Mouse (Mus musculus) hindbrain, embryonic 10.5 days (tissue): Measurements from ENCODE around the gene 4931428L18Rik. TPM values are rescaled to one million over a fixed set of nuclear protein-coding genes. Genes with fewer than 3 reads are reported as not detected.

Experiments
- DNase-seq: peaks from one replicate; pipeline ENCODE4 v3.0.0-alpha.2; 2017; ENCODE audit warnings: low spot score
- H3K27ac ChIP-seq: fragments of 300-500 bp; sonication (generic); 2 replicates; pipeline ENCODE4 v1.5.1; 2016; ENCODE audit warnings: mild to moderate bottlenecking, moderate library complexity
- H3K27me3 ChIP-seq: fragments of 300-500 bp; sonication (generic); 2 replicates; pipeline ENCODE4 v1.6.1; 2016; ENCODE audit warnings: mild to moderate bottlenecking; ENCODE audit not compliant: poor library complexity, insufficient read depth, severe bottlenecking
- H3K36me3 ChIP-seq: fragments of 300-500 bp; sonication (generic); 2 replicates; pipeline ENCODE4 v1.6.1; 2016; ENCODE audit warnings: mild to moderate bottlenecking, moderate library complexity
- H3K4me1 ChIP-seq: fragments of 300-500 bp; sonication (generic); replicated peaks from 2 replicates; pipeline ENCODE4 v1.6.1; 2016; ENCODE audit warnings: mild to moderate bottlenecking
- H3K4me3 ChIP-seq: fragments of 300-500 bp; sonication (generic); 2 replicates; pipeline ENCODE4 v1.5.1; 2016; ENCODE audit warnings: mild to moderate bottlenecking, moderate library complexity
- H3K9me3 ChIP-seq: fragments of 300-500 bp; sonication (generic); 2 replicates; pipeline ENCODE4 v1.6.1; 2016; ENCODE audit warnings: mild to moderate bottlenecking, moderate library complexity
- WGBS: fragments of 180-500 bp; shearing (Covaris S2); methylation state at CpG from one replicate; pipeline ENCODE4 v1.1.7; 2016; 5-methylcytosine and 5-hydroxymethylcytosine counted together
- polyA plus RNA-seq: library from polyadenylated mRNA; unstranded; fragments of >200 nt; fragmentation: Nextera tagmentation; extraction: Ambion mirVana; gene quantifications from 2 replicates; pipeline ENCODE4 v1.2.1, GENCODE M21; 2016

Gene 4931428L18Rik
- polyA plus RNA-seq, 1 experiment from 2014 or later: not detected

DNA sequence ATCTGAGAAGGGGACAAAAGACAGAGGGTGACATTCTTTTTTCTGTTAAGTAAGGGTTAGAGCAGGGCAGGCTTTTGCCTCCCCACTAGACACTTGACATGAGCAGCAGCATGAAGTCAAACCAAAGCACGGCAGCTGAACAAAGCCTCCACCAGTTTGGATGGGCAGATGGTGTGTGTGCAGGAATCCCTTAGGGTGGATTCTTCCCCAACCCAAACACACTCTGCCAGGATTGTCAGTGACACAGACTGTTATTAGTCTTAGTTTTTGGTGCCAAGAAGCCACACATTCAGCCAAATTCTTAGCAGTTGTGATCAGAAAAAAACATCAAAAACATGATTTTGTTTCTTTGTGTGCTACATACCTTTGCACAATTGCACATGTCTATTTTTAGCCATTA is 44.2 kb downstream of the 4931428L18Rik start:
- no peaks in the 10 kb centered on the region for H3K4me1 ChIP-seq
- WGBS: 54% methylated on average over 1 of the region's 1 CpGs
- no peak overlapping the region for H3K4me3 ChIP-seq
- H3K36me3 ChIP-seq: no peaks in the 10 kb centered on the region
- no peaks in the 10 kb centered on the region for H3K27me3 ChIP-seq
- no peak overlapping the region for H3K27ac ChIP-seq
- DNase-seq: no peak
- no peaks in the 10 kb centered on the region for H3K9me3 ChIP-seq

GRCm38 (mm10) chr1:31176101-31176500 is 46.4 kb downstream of the 4931428L18Rik start, which contains the start of gene Lgsn:
TSS of gene Lgsn (plus strand) at chr1:31176401.
- no peaks in the 10 kb centered on the region for H3K36me3 ChIP-seq
- H3K27me3 ChIP-seq: no peaks in the 10 kb centered on the region
- no peak for DNase-seq
- H3K4me1 ChIP-seq: no peaks in the 10 kb centered on the region
- WGBS: 87% methylated on average over 5 of the region's 5 CpGs
- H3K4me3 ChIP-seq: no peak within 1 kb of the TSS
- no peak within 1 kb of the TSS for H3K27ac ChIP-seq
- H3K9me3 ChIP-seq: no peaks in the 10 kb centered on the region

- Histone ChIP-seq H3K27ac (no peak overlapping the region), H3K4me1 (no peaks in the 10 kb centered on the region), H3K9me3 (no peaks in the 10 kb centered on the region), H3K27me3 (no peaks in the 10 kb centered on the region), H3K4me3 (no peak overlapping the region), H3K36me3 (no peaks in the 10 kb centered on the region)
- no peak for DNase-seq
- 74% methylated on average over 3 of the region's 3 CpGs for WGBS
Measured at GRCm38 (mm10) chr1:31175401-31175800, 47.1 kb downstream of the 4931428L18Rik start.

DNA sequence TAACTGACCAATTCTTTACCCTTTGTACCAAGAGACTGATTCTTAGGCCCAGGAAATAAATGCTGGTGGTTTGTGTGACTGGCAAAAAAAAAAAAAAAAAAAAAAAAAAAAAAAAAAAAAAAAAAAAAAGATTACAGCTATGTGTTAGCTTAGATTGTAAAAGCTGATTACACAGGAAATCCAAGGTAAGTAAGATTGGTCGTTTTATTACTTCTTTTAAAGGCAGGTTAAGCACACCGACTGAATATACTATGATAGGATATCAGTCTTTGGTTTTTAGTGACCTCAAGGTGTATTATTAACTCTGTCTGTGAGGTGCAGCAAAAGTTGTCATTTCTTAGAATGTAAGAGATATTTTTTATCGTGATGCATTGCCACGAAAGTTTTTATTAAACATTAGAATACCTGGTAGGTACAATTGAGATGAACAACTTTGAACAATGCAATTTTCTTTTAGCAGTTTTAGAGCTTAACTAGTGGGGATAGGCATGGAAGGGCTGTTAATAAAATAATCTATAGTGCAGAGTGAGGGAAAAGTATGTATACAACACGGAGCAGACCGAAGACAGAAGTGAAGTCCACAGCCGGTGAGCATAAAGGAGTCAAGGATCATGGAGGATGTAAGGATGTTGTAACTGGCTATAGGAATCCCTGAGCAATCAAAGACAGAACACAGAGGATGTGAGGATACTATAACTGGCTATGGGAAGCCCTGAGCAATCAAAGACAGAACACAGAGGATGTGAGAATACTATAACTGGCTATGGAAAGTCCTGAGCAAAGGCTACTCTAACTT is 57.0 kb downstream of the 4931428L18Rik start:
- H3K27me3 ChIP-seq: no peaks in the 10 kb centered on the region
- H3K36me3 ChIP-seq: no peaks in the 10 kb centered on the region
- no peaks in the 10 kb centered on the region for H3K4me1 ChIP-seq
- H3K27ac ChIP-seq: no peak overlapping the region
- H3K4me3 ChIP-seq: no peak overlapping the region
- DNase-seq: no peak
- 92% methylated on average over 7 of the region's 7 CpGs for WGBS
- H3K9me3 ChIP-seq: no peaks in the 10 kb centered on the region

GRCm38 (mm10) chr1:31164527-31165189 is 57.8 kb downstream of the 4931428L18Rik start:
- WGBS: 85% methylated on average over 18 of the region's 18 CpGs
- no peak for DNase-seq
- Histone ChIP-seq H3K27me3 (no peaks in the 10 kb centered on the region), H3K4me1 (no peaks in the 10 kb centered on the region), H3K27ac (no peak overlapping the region), H3K36me3 (no peaks in the 10 kb centered on the region), H3K4me3 (no peak overlapping the region), H3K9me3 (no peaks in the 10 kb centered on the region)

DNA sequence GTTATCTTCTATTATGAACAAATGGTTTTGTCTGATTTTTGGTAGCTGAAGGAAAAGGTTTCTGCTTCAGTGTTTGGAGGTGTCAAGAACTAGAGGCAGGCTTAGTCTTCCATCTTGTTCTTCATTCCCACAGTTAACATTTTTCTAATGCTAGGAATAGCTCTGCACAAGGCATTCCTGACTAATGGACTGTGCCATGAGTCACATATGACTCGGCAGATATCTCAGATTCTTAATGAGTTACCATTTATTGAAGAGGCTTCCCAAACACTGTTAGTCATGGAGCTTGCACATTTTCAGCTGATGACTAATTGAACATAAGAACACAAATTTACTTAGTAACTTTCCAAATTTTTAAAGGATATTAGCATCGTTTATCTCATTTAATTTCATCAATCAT is 65.6 kb downstream of the 4931428L18Rik start:
- WGBS: 83% methylated on average over 2 of the region's 2 CpGs
- Histone ChIP-seq H3K4me3 (no peak overlapping the region), H3K27me3 (no peaks in the 10 kb centered on the region), H3K36me3 (no peaks in the 10 kb centered on the region), H3K9me3 (no peaks in the 10 kb centered on the region), H3K4me1 (no peaks in the 10 kb centered on the region), H3K27ac (no peak overlapping the region)
- DNase-seq: no peak

GRCm38 (mm10) chr1:31156185-31156584 is 66.3 kb downstream of the 4931428L18Rik start:
- WGBS: 94% methylated on average over 2 of the region's 2 CpGs
- H3K4me1 ChIP-seq: no peaks in the 10 kb centered on the region
- no peak overlapping the region for H3K4me3 ChIP-seq
- H3K9me3 ChIP-seq: no peaks in the 10 kb centered on the region
- DNase-seq: no peak
- H3K36me3 ChIP-seq: no peaks in the 10 kb centered on the region
- H3K27me3 ChIP-seq: no peaks in the 10 kb centered on the region
- no peak overlapping the region for H3K27ac ChIP-seq

- H3K27ac ChIP-seq: no peak overlapping the region
- no peaks in the 10 kb centered on the region for H3K4me1 ChIP-seq
- H3K36me3 ChIP-seq: no peaks in the 10 kb centered on the region
- peak; percentile 27 for DNase-seq
- no peaks in the 10 kb centered on the region for H3K9me3 ChIP-seq
- 33% methylated on average over 7 of the region's 7 CpGs for WGBS
- H3K4me3 ChIP-seq: no peak overlapping the region
- H3K27me3 ChIP-seq: no peaks in the 10 kb centered on the region
Measured at GRCm38 (mm10) chr1:31153793-31154349, 68.6 kb downstream of the 4931428L18Rik start.

- Histone ChIP-seq H3K9me3 (no peaks in the 10 kb centered on the region), H3K27ac (no peak overlapping the region), H3K36me3 (no peaks in the 10 kb centered on the region), H3K27me3 (no peaks in the 10 kb centered on the region), H3K4me1 (no peaks in the 10 kb centered on the region), H3K4me3 (no peak overlapping the region)
- 61% methylated on average over 2 of the region's 2 CpGs for WGBS
- DNase-seq: no peak
Measured at GRCm38 (mm10) chr1:31152799-31153426, 69.6 kb downstream of the 4931428L18Rik start.

DNA sequence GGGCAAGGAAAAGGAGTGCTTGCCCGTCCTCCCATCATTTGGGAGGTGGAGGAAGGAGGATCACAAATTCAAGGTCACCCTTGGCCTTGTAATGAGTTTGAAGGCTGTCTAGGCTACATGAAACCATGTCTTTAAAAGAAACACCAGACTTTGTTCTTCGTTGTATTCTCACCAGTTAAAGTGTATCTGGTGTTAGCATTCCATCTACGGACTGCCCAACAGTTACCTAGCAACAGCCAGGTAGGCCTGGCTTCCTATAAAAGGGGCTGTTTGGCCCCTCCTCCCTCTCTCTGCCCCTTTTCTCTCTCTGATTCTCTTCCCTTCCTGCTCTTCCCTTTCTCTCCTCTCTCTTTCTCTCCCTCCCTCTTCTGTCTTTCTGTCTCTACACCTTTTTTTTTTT is 71.9 kb downstream of the 4931428L18Rik start:
- no peak overlapping the region for H3K27ac ChIP-seq
- H3K4me1 ChIP-seq: no peaks in the 10 kb centered on the region
- no peaks in the 10 kb centered on the region for H3K36me3 ChIP-seq
- no peak overlapping the region for H3K4me3 ChIP-seq
- no peaks in the 10 kb centered on the region for H3K9me3 ChIP-seq
- WGBS: 72% methylated on average over 3 of the region's 3 CpGs
- no peak for DNase-seq
- no peaks in the 10 kb centered on the region for H3K27me3 ChIP-seq

DNA sequence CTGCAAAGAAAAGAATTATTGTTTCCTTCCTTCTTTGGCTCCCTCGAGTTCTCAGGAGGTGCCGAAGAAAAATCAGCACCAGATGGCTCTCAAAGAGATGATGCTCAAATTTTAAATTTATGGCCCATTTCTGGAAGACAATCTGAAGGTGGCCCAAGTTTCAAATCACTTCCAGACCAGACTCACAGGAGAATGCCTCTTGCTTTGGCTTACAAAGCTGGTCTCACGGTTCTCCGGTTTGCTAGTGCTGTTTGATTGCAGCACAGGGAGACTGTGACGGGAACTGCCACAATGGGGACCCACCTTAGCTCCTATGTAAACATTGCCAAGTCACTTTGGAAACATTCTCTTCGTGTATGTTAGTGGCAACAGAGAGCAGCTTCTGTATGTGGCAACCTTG is 72.8 kb downstream of the 4931428L18Rik start:
- 65% methylated on average over 6 of the region's 6 CpGs for WGBS
- H3K4me3 ChIP-seq: no peak overlapping the region
- no peaks in the 10 kb centered on the region for H3K4me1 ChIP-seq
- no peak overlapping the region for H3K27ac ChIP-seq
- no peaks in the 10 kb centered on the region for H3K36me3 ChIP-seq
- H3K27me3 ChIP-seq: no peaks in the 10 kb centered on the region
- H3K9me3 ChIP-seq: no peaks in the 10 kb centered on the region
- DNase-seq: peak; percentile 7

DNA sequence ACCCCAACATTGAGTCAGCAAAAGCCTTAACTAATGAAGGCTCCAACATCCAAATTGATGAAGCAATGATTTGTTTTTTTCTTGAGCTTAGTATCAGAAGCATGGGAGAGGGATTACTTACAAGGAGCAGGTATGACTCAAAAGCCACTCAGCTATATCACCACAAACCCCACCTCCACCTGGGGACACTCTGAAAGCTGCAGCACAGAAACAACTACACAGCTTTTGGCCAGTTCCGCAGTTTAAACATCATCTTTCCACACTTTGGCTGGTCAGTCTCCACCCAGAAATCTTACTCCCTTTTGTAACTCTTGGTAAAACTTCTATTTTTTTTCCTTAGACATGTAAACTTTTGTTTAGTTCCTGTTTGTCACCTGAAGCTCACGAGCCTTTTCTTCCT is 78.9 kb downstream of the 4931428L18Rik start:
- H3K27ac ChIP-seq: no peak overlapping the region
- no peaks in the 10 kb centered on the region for H3K9me3 ChIP-seq
- H3K4me1 ChIP-seq: no peaks in the 10 kb centered on the region
- 82% methylated on average over 2 of the region's 2 CpGs for WGBS
- H3K4me3 ChIP-seq: no peak overlapping the region
- no peak for DNase-seq
- no peaks in the 10 kb centered on the region for H3K27me3 ChIP-seq
- no peaks in the 10 kb centered on the region for H3K36me3 ChIP-seq
